In the genomic region with DNA sequence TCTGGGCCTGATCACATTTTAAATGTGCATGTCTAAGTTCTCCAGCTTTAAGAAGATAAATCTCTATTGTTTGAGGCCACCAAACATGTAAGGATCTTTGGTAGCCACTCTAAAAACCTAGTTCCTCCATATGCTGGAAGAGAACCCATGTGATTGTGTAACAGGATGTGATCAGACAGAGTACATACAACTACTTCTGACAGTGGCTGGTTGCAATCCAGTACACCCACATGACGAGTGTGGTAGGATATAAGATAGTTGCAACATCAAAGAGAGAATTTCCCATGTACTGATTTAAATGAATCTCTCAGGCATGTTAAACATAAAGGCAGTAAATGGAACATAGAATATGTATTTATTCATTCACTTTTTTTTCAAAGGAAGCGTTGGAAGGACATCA, we compare ENCODE assay signal across 14 mouse cellular contexts. TPM values are rescaled to one million over a fixed set of nuclear protein-coding genes. Genes with fewer than 3 reads are reported as not detected.
DNase-seq lines count a peak whose midpoint lies in the region; ATAC-seq lines count a peak whose summit lies in the region.
"Had no signal": no experiment of that assay in that cellular context is flagged by ENCODE, and none has a peak within 500 bp of the region (broad histone marks: within the 10 kb centered on the region; RNA-seq: fewer than 3 reads in every experiment).

No protein-coding gene starts in this region.

- ATAC-seq in CD4-positive, CD25-positive, alpha-beta regulatory T cell, adult 4 months = peak; percentile 15
- peak; percentile 86 for ATAC-seq in megakaryocyte progenitor cell, adult 5-6 weeks (replicated peaks; ENCODE audit: poor library complexity)
- ATAC-seq: forebrain, embryonic 15.5 days; intestine, postnatal 0 days had no signal

- peak; percentile 54 for DNase-seq in CD4-positive helper T cell, adult 2 months (ENCODE audit: low read depth, low spot score)
- peak; percentile 52 for DNase-seq in gonadal fat pad, adult 2 months (ENCODE audit: low read depth)
- no peak for DNase-seq in ovary, postnatal 36 days (ENCODE audit: low spot score)
- no peak for DNase-seq in kidney, adult 18-20 months
- no peak for DNase-seq in kidney, postnatal 10 days
- DNase-seq: adrenal gland, postnatal 36 days; cerebellum, adult 9-10 months; heart, postnatal 36 days; spleen, adult 18-20 months; thymus, adult 2 months had no signal

RNA-seq across cellular contexts. Expression of a gene that starts 4.8 kb away (rescaled TPM):
- polyA plus RNA-seq in CD4-positive, CD25-positive, alpha-beta regulatory T cell, adult 4 months (2017; shearing (Covaris generic)) = 10 to 100 TPM; 11.1 to 11.2 TPM
- 12.7 and 20.3 TPM in 2 replicates for polyA plus RNA-seq in gonadal fat pad, adult 2 months (2012; rRNA removed)
- 12.5 and 17.1 TPM in 2 replicates for total RNA-seq in megakaryocyte progenitor cell, adult 5-6 weeks (2015)
- total RNA-seq in megakaryocyte progenitor cell, adult 5-6 weeks (2017) = 5.0 and 10.6 TPM in 2 replicates

Comparison
In these comparisons a context has a peak if more than half of its experiments do, and no peak if none do; other contexts are left out.
1. DNase-seq: peak in CD4-positive helper T cell, adult 2 months (single experiment) and gonadal fat pad, adult 2 months (single experiment); none in ovary, postnatal 36 days (single experiment), kidney, adult 18-20 months (single experiment) and kidney, postnatal 10 days (single experiment).